Mouse (Mus musculus) forebrain, embryonic 16.5 days (tissue): Measurements from ENCODE around the gene Med27. TPM values are rescaled to one million over a fixed set of nuclear protein-coding genes. Genes with fewer than 3 reads are reported as not detected.

ENCODE experiments used
- ATAC-seq: fragments of 200-750 bp; cut with Nextera tagmentation; 2 replicates; pipeline ENCODE4 v1.8.0; 2017; ENCODE audit warnings: mild to moderate bottlenecking, moderate library complexity
- H3K27ac ChIP-seq: fragments of 300-500 bp; sonication (generic); 2 replicates; pipeline ENCODE4 v1.5.1; 2014; ENCODE audit warnings: low read length, control low read depth
- H3K27me3 ChIP-seq: fragments of 300-500 bp; sonication (generic); replicated peaks from 2 replicates; pipeline ENCODE4 v1.6.1; 2014; ENCODE audit warnings: low read length; ENCODE audit not compliant: control insufficient read depth, insufficient read depth
- H3K36me3 ChIP-seq: fragments of 300-500 bp; sonication (generic); 2 replicates; pipeline ENCODE4 v1.6.1; 2014; ENCODE audit not compliant: control insufficient read depth, insufficient read depth
- H3K4me1 ChIP-seq: fragments of 300-500 bp; sonication (generic); replicated peaks from 2 replicates; pipeline ENCODE4 v1.6.1; 2014; ENCODE audit warnings: low read length; ENCODE audit not compliant: control insufficient read depth, insufficient read depth
- H3K4me2 ChIP-seq: fragments of 300-500 bp; sonication (generic); 2 replicates; pipeline ENCODE4 v1.6.1; 2014; ENCODE audit warnings: mild to moderate bottlenecking, low read length, control low read depth
- H3K4me3 ChIP-seq: fragments of 300-500 bp; sonication (generic); replicated peaks from 2 replicates; pipeline ENCODE4 v1.5.1; 2014; ENCODE audit warnings: mild to moderate bottlenecking, low read length, control low read depth
- H3K9ac ChIP-seq: fragments of 300-500 bp; sonication (generic); replicated peaks from 2 replicates; pipeline ENCODE4 v1.6.1; 2014; ENCODE audit warnings: low read depth, low read length, control low read depth
- H3K9me3 ChIP-seq: fragments of 300-500 bp; sonication (generic); 2 replicates; pipeline ENCODE4 v1.6.1; 2016; ENCODE audit warnings: low read length; ENCODE audit not compliant: control insufficient read depth
- WGBS: fragments of 180-500 bp; shearing (Covaris S2); extraction: QIAGEN DNeasy Blood & Tissue Kit; methylation state at CpG from one replicate; pipeline ENCODE4 v1.1.7; 2014; 5-methylcytosine and 5-hydroxymethylcytosine counted together
- polyA plus RNA-seq: library from polyadenylated mRNA; unstranded; fragments of >200 nt; fragmentation: Nextera tagmentation; extraction: Ambion mirVana; gene quantifications from 2 replicates; pipeline ENCODE4 v1.2.1, GENCODE M21; 2015

Med27 gene
- polyA plus RNA-seq, 1 experiment from 2014 or later: 95.3 TPM

- peaks cover 5% of the 10 kb centered on the region; the same call in 1 of the 2 replicates for H3K4me1 ChIP-seq
- no peaks in the 10 kb centered on the region for H3K27me3 ChIP-seq
- no peak overlapping the region for H3K4me2 ChIP-seq
- no peaks in the 10 kb centered on the region for H3K36me3 ChIP-seq
- ATAC-seq: 0 out of 2 replicates have a peak, but pooled peaks have one; percentile 38
- no peak overlapping the region for H3K27ac ChIP-seq
- no peak overlapping the region for H3K4me3 ChIP-seq
- WGBS: 43% methylated on average over 13 of the region's 13 CpGs
- no peaks in the 10 kb centered on the region for H3K9me3 ChIP-seq
- H3K9ac ChIP-seq: no peak overlapping the region
These were observed 195.4 kb downstream of the Med27 start for GRCm38 (mm10) chr2:29542039-29542438.

GRCm38 (mm10) chr2:29546571-29546970 is 200.0 kb downstream of the Med27 start:
- Histone ChIP-seq H3K9ac (no peak overlapping the region), H3K9me3 (no peaks in the 10 kb centered on the region), H3K4me1 (peaks cover 5% of the 10 kb centered on the region; the same call in 1 of the 2 replicates), H3K27ac (no peak overlapping the region), H3K4me2 (no peak overlapping the region), H3K4me3 (no peak overlapping the region), H3K27me3 (no peaks in the 10 kb centered on the region), H3K36me3 (no peaks in the 10 kb centered on the region)
- 28% methylated on average over 12 of the region's 12 CpGs for WGBS
- ATAC-seq: no peak

GRCm38 (mm10) chr2:29551816-29552585 is 205.4 kb downstream of the Med27 start:
- no peaks in the 10 kb centered on the region for H3K9me3 ChIP-seq
- WGBS: 86% methylated on average over 7 of the region's 7 CpGs
- H3K27me3 ChIP-seq: no peaks in the 10 kb centered on the region
- H3K36me3 ChIP-seq: no peaks in the 10 kb centered on the region
- no peak overlapping the region for H3K4me3 ChIP-seq
- ATAC-seq: no peak
- peaks cover under 1% of the 10 kb centered on the region; the same call in 1 of the 2 replicates for H3K4me1 ChIP-seq
- no peak overlapping the region for H3K9ac ChIP-seq
- H3K4me2 ChIP-seq: no peak overlapping the region
- H3K27ac ChIP-seq: no peak overlapping the region

GRCm38 (mm10) chr2:29553945-29554634 is 207.5 kb downstream of the Med27 start:
- Histone ChIP-seq H3K9me3 (no peaks in the 10 kb centered on the region), H3K27me3 (no peaks in the 10 kb centered on the region), H3K9ac (no peak overlapping the region), H3K4me3 (no peak overlapping the region), H3K27ac (no peak overlapping the region), H3K4me2 (no peak overlapping the region), H3K4me1 (peaks cover 7% of the 10 kb centered on the region), H3K36me3 (no peaks in the 10 kb centered on the region)
- ATAC-seq: no peak
- WGBS: 64% methylated on average over 4 of the region's 4 CpGs

- no peaks in the 10 kb centered on the region for H3K27me3 ChIP-seq
- 79% methylated on average over 6 of the region's 6 CpGs for WGBS
- no peak overlapping the region for H3K4me2 ChIP-seq
- peaks cover 11% of the 10 kb centered on the region for H3K4me1 ChIP-seq
- no peak overlapping the region for H3K9ac ChIP-seq
- no peak for ATAC-seq
- H3K9me3 ChIP-seq: no peaks in the 10 kb centered on the region
- no peak overlapping the region for H3K27ac ChIP-seq
- H3K4me3 ChIP-seq: no peak overlapping the region
- no peaks in the 10 kb centered on the region for H3K36me3 ChIP-seq
These were observed 211.9 kb downstream of the Med27 start for GRCm38 (mm10) chr2:29558561-29558960.

- Histone ChIP-seq H3K27me3 (no peaks in the 10 kb centered on the region), H3K9ac (no peak overlapping the region), H3K4me2 (no peak overlapping the region), H3K27ac (no peak overlapping the region), H3K9me3 (no peaks in the 10 kb centered on the region), H3K36me3 (no peaks in the 10 kb centered on the region), H3K4me3 (no peak overlapping the region), H3K4me1 (peaks cover 21% of the 10 kb centered on the region)
- 87% methylated on average over 3 of the region's 3 CpGs for WGBS
- ATAC-seq: no peak
These were observed 213.3 kb downstream of the Med27 start for GRCm38 (mm10) chr2:29559955-29560354.

GRCm38 (mm10) chr2:29561468-29561867 is 214.8 kb downstream of the Med27 start:
- Histone ChIP-seq H3K9ac (no peak overlapping the region), H3K36me3 (no peaks in the 10 kb centered on the region), H3K4me3 (no peak overlapping the region), H3K27me3 (no peaks in the 10 kb centered on the region), H3K4me1 (peaks cover 33% of the 10 kb centered on the region), H3K4me2 (no peak overlapping the region), H3K9me3 (no peaks in the 10 kb centered on the region), H3K27ac (no peak overlapping the region)
- no peak for ATAC-seq
- WGBS: 68% methylated on average over 4 of the region's 4 CpGs

- Histone ChIP-seq H3K36me3 (no peaks in the 10 kb centered on the region), H3K9ac (no peak overlapping the region), H3K9me3 (no peaks in the 10 kb centered on the region), H3K27ac (peak overlapping the region; percentile 82), H3K27me3 (no peaks in the 10 kb centered on the region), H3K4me2 (no peak overlapping the region), H3K4me1 (peaks cover 27% of the 10 kb centered on the region), H3K4me3 (no peak overlapping the region)
- ATAC-seq: peak; percentile 72
- 38% methylated on average over 7 of the region's 7 CpGs for WGBS
These were observed 217.4 kb downstream of the Med27 start for GRCm38 (mm10) chr2:29563986-29564385.

GRCm38 (mm10) chr2:29565570-29566433 is 219.2 kb downstream of the Med27 start:
- Histone ChIP-seq H3K27ac (no peak overlapping the region), H3K9me3 (no peaks in the 10 kb centered on the region), H3K4me3 (no peak overlapping the region), H3K9ac (no peak overlapping the region), H3K4me2 (no peak overlapping the region), H3K36me3 (no peaks in the 10 kb centered on the region), H3K4me1 (peaks cover 27% of the 10 kb centered on the region), H3K27me3 (no peaks in the 10 kb centered on the region)
- WGBS: 6% methylated on average over 17 of the region's 17 CpGs
- ATAC-seq: no peak
